Mouse (Mus musculus) small intestine, adult 10 weeks (tissue): ENCODE measurements around the gene Znrd1. TPM values are rescaled to one million over a fixed set of nuclear protein-coding genes. Genes with fewer than 3 reads are reported as not detected.

Experiments used
- polyA plus RNA-seq: library from polyadenylated mRNA; stranded (reverse); fragments of 350-450 nt; fragmentation: Illumina TruSeq; extraction: RNeasy Lipid Tissue Mini Kit (QIAGEN cat#74804); gene quantifications from one replicate; pipeline ENCODE4 v1.2.3, GENCODE M21; 2014; ENCODE audit warnings: low replicate concordance

Gene Znrd1
- 18.8 TPM for polyA plus RNA-seq

DNA sequence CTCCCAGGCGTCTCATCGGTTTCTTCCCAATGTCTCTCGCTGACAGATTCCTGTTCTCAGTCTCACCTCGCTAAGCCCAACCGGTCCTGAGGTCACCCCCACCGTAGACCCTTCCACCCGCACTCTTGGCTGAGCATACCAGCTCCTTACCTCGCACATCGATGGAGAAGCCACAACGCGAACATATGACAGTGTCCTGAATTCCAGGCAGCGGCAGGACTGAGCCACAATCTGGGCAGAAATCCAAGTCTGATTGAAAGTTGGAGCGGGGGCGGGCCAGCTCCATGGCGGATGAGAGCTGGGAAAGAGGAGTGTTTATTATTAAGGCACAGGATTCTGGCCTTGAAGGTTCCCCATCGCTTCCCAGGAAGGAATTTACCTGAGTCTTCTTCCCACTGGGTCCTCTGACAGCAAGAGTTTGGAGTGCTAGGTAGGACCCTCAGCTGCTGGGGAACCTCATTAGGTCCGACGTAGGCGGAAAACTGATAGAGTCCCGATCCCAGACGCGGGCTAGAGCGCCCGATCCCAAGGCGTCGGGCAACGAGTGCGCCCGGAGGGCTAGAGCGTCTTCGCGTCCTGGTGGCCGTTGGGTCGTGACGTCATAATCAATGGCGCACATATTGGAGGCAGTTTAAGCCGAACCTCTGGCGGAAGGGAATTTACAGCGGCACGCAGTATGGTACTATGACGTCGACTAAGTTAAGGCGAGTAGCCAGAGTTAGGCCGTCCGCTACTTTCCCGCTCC is at the start of gene Znrd1, which contains the start of gene Znrd1as:
TSS of gene Znrd1 (minus strand) at position 561 of the 745 bp plus-strand sequence.
TSS of gene Znrd1as (plus strand) at position 594 of the 745 bp plus-strand sequence.

DNA sequence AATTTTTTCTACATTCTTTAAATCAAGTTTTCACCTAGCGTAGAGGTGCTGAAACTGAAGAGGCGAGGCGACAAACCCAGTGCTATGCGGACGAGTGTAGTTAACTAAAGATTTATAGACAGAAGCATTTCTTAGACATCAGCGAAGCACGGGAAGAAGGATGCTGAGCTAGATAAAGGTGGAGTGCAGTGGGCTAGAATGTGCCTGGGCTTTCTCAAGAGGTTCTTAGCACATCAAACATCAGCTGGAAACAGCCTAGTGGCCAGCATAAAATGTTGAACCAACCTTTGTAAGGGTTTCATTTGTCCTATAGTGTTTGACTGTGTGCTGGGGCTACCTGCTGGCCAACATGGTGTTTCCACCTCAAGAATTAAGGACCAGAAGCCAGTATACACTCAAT is 42.5 kb upstream of the Znrd1 start, which contains the start of gene Zfp57:
TSS of gene Zfp57 (plus strand) at position 301 of the 400 bp plus-strand sequence.

DNA sequence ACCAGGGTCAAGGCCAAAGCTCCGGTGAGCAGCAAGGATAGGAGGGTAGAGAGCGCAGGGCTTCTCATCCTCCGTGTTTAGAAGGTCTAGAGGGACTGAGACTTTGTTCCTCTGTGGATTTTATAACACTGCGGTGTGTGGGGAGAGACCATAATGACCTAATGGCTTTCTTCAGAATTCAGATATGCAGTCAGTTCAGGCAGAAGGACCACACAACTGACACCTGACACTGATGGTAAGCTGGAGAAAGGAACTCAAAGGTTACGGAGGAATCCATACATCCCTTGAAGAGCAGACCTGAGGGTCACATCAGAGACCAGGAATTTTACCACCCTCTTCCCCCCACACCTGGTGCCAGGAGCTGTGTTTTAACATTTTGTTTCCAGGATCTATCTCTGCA is 31.1 kb upstream of the Znrd1 start, which contains the start of gene H2-M5:
TSS of gene H2-M5 (minus strand) at position 101 of the 400 bp plus-strand sequence.

DNA sequence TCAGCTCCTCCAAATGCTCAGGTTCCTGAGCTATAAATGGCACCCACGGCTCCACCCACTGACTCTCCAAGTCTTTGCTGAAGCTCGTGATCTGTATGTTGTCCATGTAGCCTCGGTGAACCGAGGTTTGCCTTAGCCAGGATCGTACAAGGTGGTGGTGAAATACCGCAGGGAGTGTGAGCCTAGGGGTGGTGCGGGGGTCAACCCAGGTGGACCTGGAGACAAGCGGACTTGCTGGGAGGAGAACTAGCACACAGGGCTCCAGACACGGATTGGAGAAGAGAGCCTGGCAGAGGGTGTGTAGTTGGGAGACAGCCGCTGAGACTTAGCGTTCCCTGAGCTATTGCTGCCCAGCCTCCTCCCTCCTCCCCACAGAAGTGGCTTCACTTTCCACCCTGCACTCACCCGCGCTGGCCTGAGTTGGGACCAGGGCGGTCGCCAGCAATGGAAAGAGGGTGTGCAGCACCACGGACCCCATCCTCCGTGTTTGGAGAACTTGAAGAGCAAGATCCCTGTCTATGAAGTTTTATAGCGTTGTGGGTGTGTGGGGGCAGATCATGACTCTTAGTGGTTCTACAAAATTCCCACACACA is 23.0 kb upstream of the Znrd1 start, which contains the start of gene 2410137M14Rik:
TSS of gene 2410137M14Rik (minus strand) at position 17 of the 593 bp plus-strand sequence.

DNA sequence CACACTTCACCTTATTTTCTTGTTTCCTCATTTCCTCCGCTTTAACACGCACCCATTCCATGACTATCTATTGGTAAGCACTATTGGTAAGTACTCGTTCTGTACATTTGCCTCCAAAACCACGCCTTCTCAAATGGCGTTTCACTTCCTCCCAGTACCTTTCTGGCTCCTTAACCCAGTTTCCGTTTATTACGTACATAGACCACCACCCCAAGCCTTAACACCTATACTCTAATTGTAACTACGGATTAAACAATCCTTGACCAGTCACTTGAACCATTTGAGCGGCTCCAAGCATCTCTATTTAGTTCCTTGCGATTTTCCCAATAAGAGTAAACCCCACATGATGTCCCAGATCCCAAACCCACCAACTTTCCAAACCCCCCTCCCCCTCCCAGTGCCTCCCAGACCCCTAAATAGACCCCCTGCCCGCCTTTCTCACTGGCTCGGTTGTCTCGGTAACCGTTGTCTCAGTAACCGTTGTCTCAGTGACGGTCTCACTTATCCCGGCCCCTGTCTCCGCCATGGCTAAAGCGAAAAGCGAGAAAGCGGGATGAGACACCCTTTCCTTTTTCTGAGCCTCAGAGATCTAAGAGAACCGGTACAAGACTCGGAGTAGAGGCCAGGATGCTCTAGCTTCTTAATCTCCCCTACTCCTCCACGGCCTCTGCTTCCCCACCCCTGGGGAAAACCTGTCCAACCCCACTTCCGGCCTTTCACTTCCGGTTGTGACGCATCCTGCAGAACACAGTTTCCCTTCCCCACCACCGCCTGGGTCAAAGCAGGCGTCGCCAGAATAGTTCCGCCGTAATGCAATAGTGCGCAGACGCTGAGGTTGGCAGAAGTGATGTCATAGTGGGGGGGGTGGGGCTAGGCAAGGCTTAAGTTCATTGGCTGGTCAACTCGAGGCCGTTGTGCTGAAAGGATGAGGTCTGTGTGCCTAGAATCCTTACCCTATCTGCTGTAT is 7.1 kb downstream of the Znrd1 start, which contains the start of gene Ppp1r11:
TSS of gene Ppp1r11 (minus strand) at position 761 of the 967 bp plus-strand sequence.

DNA sequence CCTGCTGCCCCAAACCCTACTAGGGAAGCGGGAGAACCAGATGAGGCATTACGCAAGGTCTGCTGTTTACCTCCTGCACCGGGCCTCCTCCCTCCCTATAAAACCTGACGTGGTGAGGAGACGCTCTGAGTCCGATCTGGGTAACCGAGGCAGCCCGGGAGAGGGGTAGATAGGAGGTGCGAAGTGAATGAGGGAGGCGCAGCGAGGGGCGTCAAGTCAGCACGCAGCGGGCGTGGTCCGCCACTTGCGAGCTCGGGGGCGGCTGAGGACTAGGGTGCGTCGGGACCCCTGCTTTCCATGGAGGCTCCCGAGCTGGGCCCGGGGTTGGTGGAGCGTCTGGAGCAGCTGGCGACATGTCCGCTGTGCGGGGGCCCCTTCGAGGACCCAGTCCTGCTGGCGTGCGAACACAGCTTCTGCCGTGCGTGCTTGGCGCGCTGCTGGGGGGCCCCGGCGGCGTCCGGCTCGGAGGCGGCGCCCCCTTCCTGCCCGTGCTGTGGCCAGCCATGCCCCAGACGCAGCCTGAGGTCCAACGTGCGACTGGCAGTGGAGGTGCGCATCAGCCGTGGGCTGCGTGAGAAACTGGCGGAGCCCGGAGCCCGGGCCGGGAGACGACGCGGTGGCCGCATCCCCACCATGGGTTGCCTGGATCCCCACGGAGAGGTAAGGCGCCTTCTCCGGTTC is 15.4 kb downstream of the Znrd1 start, which contains the start of gene Rnf39:
TSS of gene Rnf39 (plus strand) at position 128 of the 681 bp plus-strand sequence.

Other genes starting within 250 kb of the Znrd1 start
- not detected for gene H2-M10.5, start 185.6 kb downstream of the Znrd1 start, polyA plus RNA-seq
- not detected for gene H2-M10.6, start 146.4 kb downstream of the Znrd1 start, polyA plus RNA-seq
- 29.4 TPM for gene Trim26, start 121.4 kb downstream of the Znrd1 start, polyA plus RNA-seq
- gene Trim15, start 91.3 kb downstream of the Znrd1 start, polyA plus RNA-seq, result 9.4 TPM
- gene Trim10, start 89.0 kb downstream of the Znrd1 start, polyA plus RNA-seq, result not detected
- 86.2 TPM for gene Trim40, start 68.4 kb downstream of the Znrd1 start, polyA plus RNA-seq
- 166 TPM for gene Trim31, start 60.4 kb downstream of the Znrd1 start, polyA plus RNA-seq
- 1.1 TPM for gene Rnf39, start 15.6 kb downstream of the Znrd1 start, polyA plus RNA-seq
- 5.3 TPM for gene Ppp1r11, start 6.8 kb downstream of the Znrd1 start, polyA plus RNA-seq
- gene Znrd1as, start within 50 bp of the Znrd1 start, polyA plus RNA-seq, result 17.6 TPM
- gene 2410137M14Rik, start 22.7 kb upstream of the Znrd1 start, polyA plus RNA-seq, result not detected
- gene H2-M5, start 31.0 kb upstream of the Znrd1 start, polyA plus RNA-seq, result not detected
- 3.6 TPM for gene Zfp57, start 42.6 kb upstream of the Znrd1 start, polyA plus RNA-seq
- gene Mog, start 64.8 kb upstream of the Znrd1 start, polyA plus RNA-seq, result not detected
- gene Gabbr1, start 87.4 kb upstream of the Znrd1 start, polyA plus RNA-seq, result 14.3 TPM
- not detected for gene Olfr90, start 129.9 kb upstream of the Znrd1 start, polyA plus RNA-seq
- gene Olfr91, start 139.7 kb upstream of the Znrd1 start, polyA plus RNA-seq, result not detected
- gene Olfr92, start 161.5 kb upstream of the Znrd1 start, polyA plus RNA-seq, result not detected
- not detected for gene Olfr93, start 202.9 kb upstream of the Znrd1 start, polyA plus RNA-seq
- gene Ubd, start 235.3 kb upstream of the Znrd1 start, polyA plus RNA-seq, result 7.5 TPM
- gene Olfr94, start 242.4 kb upstream of the Znrd1 start, polyA plus RNA-seq, result not detected